Mouse (Mus musculus): Measurements from ENCODE around the gene Faiml. TPM values are rescaled to one million over a fixed set of nuclear protein-coding genes. Genes with fewer than 3 reads are reported as not detected.

Gene Faiml
- polyA plus RNA-seq, 1 experiment from 2014 or later: not detected

DNA sequence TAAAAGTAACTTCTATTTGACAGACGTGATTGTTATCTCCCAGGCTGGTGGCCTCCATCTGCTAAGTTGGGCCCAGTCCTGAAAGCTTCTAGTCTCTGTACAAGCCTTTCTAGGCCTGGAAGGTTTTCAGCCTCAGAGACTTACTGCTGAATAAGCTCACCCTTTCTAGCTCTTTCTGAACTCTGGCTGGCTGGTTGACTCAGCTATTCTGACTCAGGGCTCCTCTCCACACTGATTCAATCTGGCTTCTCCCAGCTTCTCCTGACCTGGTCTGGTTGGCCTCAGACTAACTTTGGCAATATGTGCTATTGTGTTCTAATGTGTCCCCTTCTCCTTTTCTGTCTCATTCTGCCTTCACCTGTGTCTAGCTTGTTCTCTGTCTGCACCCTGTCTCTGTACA, 2.2 kb upstream of the Faiml start:
- Histone ChIP-seq H3K27me3 (no peaks in the 10 kb centered on the region), H3K4me1 (replicated peaks) (peaks cover 11% of the 10 kb centered on the region), H3K4me2 (no peak overlapping the region), H3K4me3 (no peak overlapping the region), H3K36me3 (no peaks in the 10 kb centered on the region), H3K9me3 (no peaks in the 10 kb centered on the region), H3K9ac (no peak overlapping the region), H3K27ac (replicated peaks) (no peak overlapping the region)
- 97% methylated on average over 1 of the region's 1 CpGs for WGBS
- ATAC-seq (ENCODE audit: low read depth): no peak

DNA sequence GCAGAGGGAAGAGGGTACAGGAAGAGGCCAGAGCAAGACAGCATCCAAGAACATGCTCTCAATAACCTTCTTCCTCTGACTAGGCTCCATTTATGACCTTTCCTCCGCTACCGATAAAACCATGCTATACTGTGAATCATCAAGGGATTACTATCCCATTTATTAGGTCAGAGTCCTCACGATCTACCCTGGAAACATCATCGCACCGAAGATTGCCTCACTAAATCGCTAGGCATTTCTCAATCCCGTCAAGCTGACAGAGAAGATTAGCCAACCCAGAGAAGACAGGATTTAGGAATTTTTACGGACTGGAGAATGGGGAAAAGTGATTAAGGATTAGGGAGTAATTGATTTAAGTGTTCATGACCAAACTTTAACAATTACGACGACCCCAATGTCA, 1.2 kb upstream of the Faiml start:
- Histone ChIP-seq H3K4me2 (no peak overlapping the region), H3K36me3 (no peaks in the 10 kb centered on the region), H3K9ac (no peak overlapping the region), H3K4me1 (replicated peaks) (peaks cover 6% of the 10 kb centered on the region), H3K9me3 (no peaks in the 10 kb centered on the region), H3K4me3 (no peak overlapping the region), H3K27me3 (no peaks in the 10 kb centered on the region), H3K27ac (replicated peaks) (no peak overlapping the region)
- WGBS: 76% methylated on average over 10 of the region's 10 CpGs
- no peak for ATAC-seq (ENCODE audit: low read depth)

DNA sequence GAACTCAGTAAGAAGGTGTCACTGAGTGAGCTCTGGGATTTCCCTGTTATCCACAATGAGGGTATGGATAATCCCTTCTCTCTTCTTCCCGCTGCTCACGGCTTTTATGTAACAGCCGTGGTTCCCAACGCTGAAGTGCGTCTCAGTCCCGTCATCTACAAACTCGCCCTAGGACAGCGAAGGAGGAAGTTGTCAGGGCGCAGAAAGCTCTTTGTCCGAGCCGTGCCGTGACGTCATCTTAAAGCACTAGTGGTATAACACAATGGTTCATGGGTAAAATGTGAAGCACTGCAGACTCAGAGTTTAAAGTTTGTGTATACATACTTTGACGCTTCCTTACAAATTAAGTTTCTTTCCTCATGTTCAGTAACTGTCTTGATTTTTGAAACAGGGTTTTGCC, 7.6 kb downstream of the Faiml start:
- ATAC-seq (ENCODE audit: low read depth): no peak
- H3K9me3 ChIP-seq: no peaks in the 10 kb centered on the region
- H3K4me3 ChIP-seq: no peak overlapping the region
- no peaks in the 10 kb centered on the region for H3K4me1 ChIP-seq (replicated peaks)
- H3K4me2 ChIP-seq: no peak overlapping the region
- 90% methylated on average over 14 of the region's 14 CpGs for WGBS
- no peak overlapping the region for H3K9ac ChIP-seq
- no peaks in the 10 kb centered on the region for H3K36me3 ChIP-seq
- no peak overlapping the region for H3K27ac ChIP-seq (replicated peaks)
- no peaks in the 10 kb centered on the region for H3K27me3 ChIP-seq

DNA sequence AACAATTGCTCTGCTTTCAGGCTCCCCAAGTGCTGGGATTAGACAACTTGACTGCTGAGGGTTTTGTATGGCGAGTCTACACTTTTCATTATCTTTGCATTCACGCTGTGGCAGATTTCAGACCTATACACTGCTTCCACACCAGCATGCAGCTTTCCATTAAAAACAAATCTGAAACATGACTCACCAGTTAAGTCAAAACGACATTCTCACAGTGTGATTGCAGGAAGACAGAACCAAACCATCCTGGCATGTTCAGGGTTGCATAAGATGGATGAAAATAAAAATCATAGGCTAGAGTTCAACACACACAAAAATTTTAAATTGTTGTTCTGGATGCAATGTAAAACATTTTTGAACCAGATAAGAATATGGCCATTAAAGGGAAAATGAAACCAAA, 12.5 kb downstream of the Faiml start:
- Histone ChIP-seq H3K4me2 (no peak overlapping the region), H3K4me3 (no peak overlapping the region), H3K9me3 (no peaks in the 10 kb centered on the region), H3K4me1 (replicated peaks) (no peaks in the 10 kb centered on the region), H3K36me3 (no peaks in the 10 kb centered on the region), H3K27ac (replicated peaks) (no peak overlapping the region), H3K27me3 (no peaks in the 10 kb centered on the region), H3K9ac (no peak overlapping the region)
- WGBS: 73% methylated on average over 3 of the region's 3 CpGs
- ATAC-seq (ENCODE audit: low read depth): no peak

DNA sequence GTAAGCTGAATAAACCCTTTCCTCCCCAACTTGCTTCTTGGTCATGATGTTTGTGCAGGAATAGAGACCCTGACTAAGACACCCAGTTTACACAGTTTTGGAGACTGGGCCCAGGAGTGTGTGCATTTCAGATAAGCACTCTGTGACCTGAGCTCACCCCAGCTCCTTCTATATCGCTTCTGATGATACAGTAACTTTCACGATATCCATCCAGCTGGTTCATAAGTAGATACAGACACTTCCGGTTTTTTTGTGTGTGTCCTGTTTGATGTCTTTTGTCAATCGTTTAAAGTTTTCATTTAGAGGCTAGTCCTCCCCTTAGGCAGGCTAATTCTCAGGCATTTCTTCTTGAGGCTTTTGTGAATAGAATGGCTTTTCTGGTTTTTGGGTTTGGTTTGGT, 15.4 kb downstream of the Faiml start:
- no peak overlapping the region for H3K27ac ChIP-seq (replicated peaks)
- no peak for ATAC-seq (ENCODE audit: low read depth)
- H3K4me2 ChIP-seq: no peak overlapping the region
- H3K4me3 ChIP-seq: no peak overlapping the region
- no peaks in the 10 kb centered on the region for H3K27me3 ChIP-seq
- no peaks in the 10 kb centered on the region for H3K9me3 ChIP-seq
- 90% methylated on average over 4 of the region's 4 CpGs for WGBS
- no peaks in the 10 kb centered on the region for H3K36me3 ChIP-seq
- no peak overlapping the region for H3K9ac ChIP-seq
- H3K4me1 ChIP-seq (replicated peaks): no peaks in the 10 kb centered on the region; the same call in 1 of the 2 replicates

DNA sequence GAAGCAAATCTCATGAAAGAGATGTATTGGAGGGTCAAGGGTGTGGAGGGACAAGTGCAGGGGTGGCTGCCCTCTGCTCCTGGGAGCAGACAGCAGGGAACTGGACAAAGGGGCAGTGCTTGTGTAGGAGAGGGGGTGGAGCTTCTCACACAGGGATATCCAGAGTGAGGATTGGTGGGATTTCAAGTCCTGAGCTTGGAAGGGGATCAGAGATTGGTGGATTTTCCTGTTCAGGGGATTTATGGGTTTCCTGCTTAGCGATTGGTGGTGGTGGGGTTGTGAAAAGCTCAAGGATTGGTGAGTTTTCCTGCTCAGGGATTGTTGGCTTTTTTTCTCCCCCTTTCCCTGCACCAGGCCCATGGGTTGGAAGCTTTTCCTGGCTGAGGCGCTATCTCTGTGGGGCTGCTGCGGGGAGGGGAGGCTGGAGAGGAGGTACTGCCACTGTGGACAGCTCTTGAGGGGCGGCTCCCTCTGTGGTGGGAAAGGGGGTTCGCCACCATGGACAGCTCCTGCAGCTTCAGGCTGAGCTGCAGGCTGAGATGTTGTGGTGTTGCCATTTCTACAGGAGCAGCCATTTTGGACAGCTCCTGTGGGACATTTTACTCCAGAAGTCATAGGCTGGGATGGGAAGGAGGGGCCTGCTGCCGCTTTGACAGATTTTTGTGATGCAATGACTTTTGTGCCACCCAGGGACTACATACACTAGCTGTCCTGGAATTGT, 18.9 kb downstream of the Faiml start:
- H3K36me3 ChIP-seq: no peaks in the 10 kb centered on the region
- no peaks in the 10 kb centered on the region for H3K27me3 ChIP-seq
- no peaks in the 10 kb centered on the region for H3K9me3 ChIP-seq
- 26% methylated on average over 6 of the region's 6 CpGs for WGBS
- no peak overlapping the region for H3K9ac ChIP-seq
- no peak for ATAC-seq (ENCODE audit: low read depth)
- no peak overlapping the region for H3K4me2 ChIP-seq
- H3K27ac ChIP-seq (replicated peaks): no peak overlapping the region
- no peaks in the 10 kb centered on the region; the same call in 1 of the 2 replicates for H3K4me1 ChIP-seq (replicated peaks)
- H3K4me3 ChIP-seq: no peak overlapping the region

DNA sequence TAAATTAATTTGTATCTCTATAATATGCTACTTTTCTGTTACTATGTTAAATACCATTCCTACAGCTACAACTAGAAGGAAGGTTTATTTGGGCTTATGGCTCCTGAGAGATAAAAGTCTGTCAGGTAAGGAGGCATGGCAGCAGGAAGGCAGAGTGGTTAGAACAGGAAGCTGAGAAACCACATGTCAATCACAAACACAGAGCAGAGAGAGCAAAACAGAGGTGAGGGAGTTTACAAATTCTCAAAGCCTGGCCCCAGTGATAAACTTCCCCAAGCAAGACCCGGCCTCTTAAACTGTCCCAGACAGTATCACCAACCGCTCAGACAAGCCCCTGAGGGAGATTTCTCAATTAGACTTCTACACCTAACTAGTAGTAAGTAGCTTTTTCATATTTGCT, 20.9 kb downstream of the Faiml start:
- Histone ChIP-seq H3K4me2 (no peak overlapping the region), H3K4me1 (replicated peaks) (no peaks in the 10 kb centered on the region; the same call in 1 of the 2 replicates), H3K27ac (replicated peaks) (no peak overlapping the region), H3K4me3 (no peak overlapping the region), H3K9ac (no peak overlapping the region), H3K27me3 (no peaks in the 10 kb centered on the region), H3K36me3 (no peaks in the 10 kb centered on the region), H3K9me3 (no peaks in the 10 kb centered on the region)
- no peak for ATAC-seq (ENCODE audit: low read depth)
- WGBS: 78% methylated on average over 2 of the region's 2 CpGs

DNA sequence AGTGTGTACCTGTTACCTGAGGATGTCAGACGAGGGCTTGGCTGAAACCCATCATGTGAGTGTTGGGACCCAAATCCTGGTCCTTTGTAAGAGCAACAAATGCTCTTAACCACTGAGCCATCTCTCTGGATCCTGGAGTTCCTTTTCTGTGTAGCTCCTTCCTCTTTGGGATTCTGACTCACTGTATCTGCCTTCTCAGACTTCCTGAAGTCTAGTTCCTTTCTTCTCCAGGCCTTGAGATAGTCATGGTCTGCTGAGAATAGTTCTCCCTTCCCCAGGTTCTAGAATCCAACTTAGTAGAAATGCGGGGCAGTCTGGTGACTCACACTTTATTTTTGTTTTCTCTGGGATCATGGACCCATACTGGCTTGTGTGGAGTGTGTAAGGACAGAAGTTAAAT, 24.4 kb downstream of the Faiml start:
- no peak overlapping the region for H3K4me2 ChIP-seq
- no peaks in the 10 kb centered on the region for H3K9me3 ChIP-seq
- no peak overlapping the region for H3K27ac ChIP-seq (replicated peaks)
- 89% methylated on average over 2 of the region's 2 CpGs for WGBS
- no peak overlapping the region for H3K9ac ChIP-seq
- H3K27me3 ChIP-seq: no peaks in the 10 kb centered on the region
- H3K4me3 ChIP-seq: no peak overlapping the region
- H3K4me1 ChIP-seq (replicated peaks): no peaks in the 10 kb centered on the region
- H3K36me3 ChIP-seq: no peaks in the 10 kb centered on the region
- ATAC-seq (ENCODE audit: low read depth): no peak

DNA sequence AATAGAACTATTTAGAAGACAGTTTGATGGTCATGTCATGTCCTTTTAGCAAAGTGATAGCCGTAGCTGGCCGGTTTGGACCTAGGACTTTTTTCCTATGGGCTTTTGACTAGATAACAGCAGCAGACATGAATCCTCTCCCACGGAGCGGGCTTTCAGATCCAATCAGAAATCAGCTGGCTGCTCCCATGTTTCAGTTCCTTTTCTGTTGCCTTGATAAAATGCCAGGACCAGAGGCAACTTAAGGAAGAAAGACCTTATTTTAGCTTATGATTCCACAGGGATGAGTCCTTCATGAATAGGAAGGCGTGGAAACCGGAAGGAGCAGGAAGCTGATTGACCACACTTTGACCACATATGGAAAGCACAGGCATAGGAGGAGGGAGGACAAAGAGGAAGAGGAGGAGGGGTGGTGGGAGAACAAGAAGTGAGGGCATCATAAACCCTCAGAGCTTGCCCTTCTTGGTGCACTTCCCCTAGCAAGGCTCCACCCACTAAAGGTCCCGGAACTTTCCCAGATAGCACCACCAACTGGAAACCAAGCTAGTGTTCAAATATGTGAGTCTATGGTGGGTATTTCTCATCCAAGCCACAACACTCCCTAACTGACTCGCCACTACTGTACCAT, 53.9 kb downstream of the Faiml start:
- no peak for ATAC-seq (ENCODE audit: low read depth)
- H3K4me3 ChIP-seq: no peak overlapping the region
- 91% methylated on average over 8 of the region's 8 CpGs for WGBS
- no peak overlapping the region for H3K27ac ChIP-seq (replicated peaks)
- H3K9me3 ChIP-seq: no peaks in the 10 kb centered on the region
- H3K4me1 ChIP-seq (replicated peaks): peaks cover 6% of the 10 kb centered on the region; the same call in 1 of the 2 replicates
- no peaks in the 10 kb centered on the region for H3K27me3 ChIP-seq
- H3K36me3 ChIP-seq: no peaks in the 10 kb centered on the region
- H3K4me2 ChIP-seq: no peak overlapping the region
- H3K9ac ChIP-seq: no peak overlapping the region

DNA sequence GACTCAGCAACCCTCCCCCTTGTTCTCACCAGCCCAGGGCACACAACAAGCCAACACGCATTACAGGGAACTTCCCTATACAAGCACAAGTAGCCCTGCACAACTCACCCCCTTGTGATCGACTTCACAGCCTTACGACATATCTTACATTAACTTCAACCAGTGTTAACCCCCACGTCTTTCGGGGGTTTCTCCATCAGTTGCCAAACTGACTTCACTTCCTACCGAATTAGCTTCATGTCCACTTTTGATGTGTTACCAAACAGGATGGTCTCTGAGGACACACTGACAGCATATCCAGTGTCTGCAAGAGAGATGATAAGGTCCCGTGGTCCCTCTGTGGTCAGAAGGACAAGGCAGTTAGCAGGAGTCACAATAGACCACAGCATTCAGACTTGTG, 54.9 kb downstream of the Faiml start:
- H3K4me1 ChIP-seq (replicated peaks): peaks cover 6% of the 10 kb centered on the region; the same call in 1 of the 2 replicates
- H3K9ac ChIP-seq: no peak overlapping the region
- H3K9me3 ChIP-seq: no peaks in the 10 kb centered on the region
- no peak overlapping the region for H3K4me3 ChIP-seq
- H3K27ac ChIP-seq (replicated peaks): no peak overlapping the region
- H3K36me3 ChIP-seq: no peaks in the 10 kb centered on the region
- WGBS: 90% methylated on average over 7 of the region's 7 CpGs
- ATAC-seq (ENCODE audit: low read depth): no peak
- H3K4me2 ChIP-seq: no peak overlapping the region
- H3K27me3 ChIP-seq: no peaks in the 10 kb centered on the region

DNA sequence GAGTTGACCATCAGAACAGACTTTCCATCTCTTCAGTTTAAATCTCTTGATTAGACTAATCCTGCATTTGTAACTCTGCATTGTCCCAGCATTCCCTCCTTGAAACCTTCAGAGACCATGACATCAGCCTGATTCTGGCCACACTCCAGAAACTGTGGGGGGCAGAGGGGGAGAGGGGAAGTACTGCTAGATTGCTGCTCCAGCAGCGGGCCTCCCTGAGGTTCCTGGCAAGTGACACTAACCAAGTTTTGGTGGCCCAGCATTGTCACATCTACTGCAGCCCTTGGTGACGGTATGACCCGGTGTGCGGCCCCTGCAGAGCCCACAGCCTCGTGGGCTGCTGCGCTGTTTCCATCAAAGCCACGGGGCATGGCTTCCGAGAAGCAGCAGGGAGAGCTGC, 56.8 kb downstream of the Faiml start:
- H3K4me2 ChIP-seq: no peak overlapping the region

More for the DNA sequence above, 56.8 kb downstream of the Faiml start:
- Histone ChIP-seq H3K27me3 (no peaks in the 10 kb centered on the region), H3K36me3 (no peaks in the 10 kb centered on the region), H3K9me3 (no peaks in the 10 kb centered on the region), H3K27ac (replicated peaks) (no peak overlapping the region), H3K4me1 (replicated peaks) (peaks cover 6% of the 10 kb centered on the region; the same call in 1 of the 2 replicates), H3K4me3 (no peak overlapping the region), H3K9ac (no peak overlapping the region)
- WGBS: 64% methylated on average over 8 of the region's 8 CpGs
- ATAC-seq (ENCODE audit: low read depth): no peak
